Mouse (Mus musculus): ENCODE results near the gene Lzts3. TPM values are rescaled to one million over a fixed set of nuclear protein-coding genes. Genes with fewer than 3 reads are reported as not detected.
A peak's percentile ranks its signal among the peaks of the same experiment; 100 is the strongest.

Lzts3 gene
- total and polyA plus RNA-seq, 3 experiments, result 4.9 to 5.8 (median 5.1) TPM

- intact Hi-C loops (cut with DNase I), result loop anchor here (5.0 kb wide), 1 partner anchor 35 kb away; the partner anchor contains the start of gene Mrps26
- no peaks in the 10 kb centered on the region for H3K36me3 ChIP-seq (ENCODE audit: control insufficient read depth, insufficient read depth, low read length)
- H3K27ac ChIP-seq, result no peak overlapping the region
- H3K4me1 ChIP-seq (ENCODE audit: control insufficient read depth, insufficient read depth, low read length), result no peaks in the 10 kb centered on the region; the same call in 1 of the 2 replicates
- TF ChIP-seq EP300 (IDR thresholded peaks at IDR 0.05; ENCODE audit: insufficient read depth, low read depth, low read length) (0 out of 2 replicates have a peak, but pooled peaks have one; percentile 28), POLR2A (IDR thresholded peaks at IDR 0.05; ENCODE audit: insufficient read depth, low read depth, low read length) (no peak), CTCF (IDR thresholded peaks at IDR 0.05) (peak; percentile 84)
- H3K79me2 ChIP-seq (replicated peaks; ENCODE audit: control insufficient read depth, insufficient read depth, low read length), result no peaks in the 10 kb centered on the region
- H3K27me3 ChIP-seq (ENCODE audit: control insufficient read depth, insufficient read depth, low read length), result no peaks in the 10 kb centered on the region
- no peak overlapping the region for H3K9ac ChIP-seq (ENCODE audit: low read depth, low read length)
- no peak for DNase-seq
- H3K4me3 ChIP-seq, result no peak overlapping the region
- WGBS, result 13% methylated on average over 1 of the region's 1 CpGs
Measured at GRCm38 (mm10) chr2:130597601-130598010, 45.0 kb downstream of the Lzts3 start.

GRCm38 (mm10) chr2:130595596-130595995 is 47.0 kb downstream of the Lzts3 start:
- TF ChIP-seq CTCF (IDR thresholded peaks at IDR 0.05) (no peak), POLR2A (IDR thresholded peaks at IDR 0.05; ENCODE audit: insufficient read depth, low read depth, low read length) (no peak), EP300 (IDR thresholded peaks at IDR 0.05; ENCODE audit: insufficient read depth, low read depth, low read length) (no peak)
- no peaks in the 10 kb centered on the region for H3K27me3 ChIP-seq (ENCODE audit: control insufficient read depth, insufficient read depth, low read length)
- WGBS, result 85% methylated on average over 1 of the region's 1 CpGs
- DNase-seq, result no peak
- no peak overlapping the region for H3K9ac ChIP-seq (ENCODE audit: low read depth, low read length)
- H3K27ac ChIP-seq, result no peak overlapping the region
- H3K4me1 ChIP-seq (ENCODE audit: control insufficient read depth, insufficient read depth, low read length), result no peaks in the 10 kb centered on the region; the same call in 1 of the 2 replicates
- intact Hi-C loops (cut with DNase I), result loop anchor here (5.0 kb wide), 1 partner anchor 33 kb away; the partner anchor contains the start of gene Mrps26
- no peaks in the 10 kb centered on the region for H3K79me2 ChIP-seq (replicated peaks; ENCODE audit: control insufficient read depth, insufficient read depth, low read length)
- H3K4me3 ChIP-seq, result no peak overlapping the region
- no peaks in the 10 kb centered on the region for H3K36me3 ChIP-seq (ENCODE audit: control insufficient read depth, insufficient read depth, low read length)

GRCm38 (mm10) chr2:130591016-130591415 is 51.6 kb downstream of the Lzts3 start:
- no peak overlapping the region for H3K27ac ChIP-seq
- no peak for DNase-seq
- intact Hi-C loops (cut with DNase I), result no loop called here

DNA sequence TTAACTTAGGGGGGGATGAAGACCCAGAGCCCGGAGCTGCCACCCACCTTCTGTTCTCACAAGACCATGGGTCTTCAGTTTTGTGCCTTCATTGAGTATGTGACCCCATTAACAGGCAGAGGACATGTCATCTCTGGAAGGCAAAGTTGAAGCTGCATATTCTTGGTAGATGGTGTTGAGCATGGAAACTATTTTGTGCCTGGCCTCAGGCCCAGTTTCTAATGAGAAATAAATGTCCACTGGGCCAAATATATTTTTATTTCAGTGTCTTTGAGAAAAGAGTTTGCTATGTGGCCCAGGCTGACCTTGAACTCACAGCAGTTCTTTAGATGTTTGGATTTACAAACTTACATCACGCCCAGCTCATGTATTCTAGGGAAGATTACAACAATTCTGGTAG is 52.8 kb downstream of the Lzts3 start:
- Histone ChIP-seq H3K36me3 (ENCODE audit: control insufficient read depth, insufficient read depth, low read length) (no peaks in the 10 kb centered on the region), H3K27ac (peak overlapping the region; percentile 54), H3K27me3 (ENCODE audit: control insufficient read depth, insufficient read depth, low read length) (no peaks in the 10 kb centered on the region), H3K4me1 (ENCODE audit: control insufficient read depth, insufficient read depth, low read length) (peaks cover 2% of the 10 kb centered on the region; the same call in 1 of the 2 replicates), H3K9ac (ENCODE audit: low read depth, low read length) (no peak overlapping the region), H3K4me3 (no peak overlapping the region), H3K79me2 (replicated peaks; ENCODE audit: control insufficient read depth, insufficient read depth, low read length) (no peaks in the 10 kb centered on the region)
- TF ChIP-seq POLR2A (IDR thresholded peaks at IDR 0.05; ENCODE audit: insufficient read depth, low read depth, low read length), result no peak
- TF ChIP-seq CTCF (IDR thresholded peaks at IDR 0.05), result no peak
- no peak for DNase-seq
- intact Hi-C loops (cut with DNase I), result no loop called here
- WGBS, result 74% methylated on average over 2 of the region's 2 CpGs

More at GRCm38 (mm10) chr2:130591016-130591415, 51.6 kb downstream of the Lzts3 start:
- peaks cover 2% of the 10 kb centered on the region; the same call in 1 of the 2 replicates for H3K4me1 ChIP-seq (ENCODE audit: control insufficient read depth, insufficient read depth, low read length)
- TF ChIP-seq EP300 (IDR thresholded peaks at IDR 0.05; ENCODE audit: insufficient read depth, low read depth, low read length) (no peak), POLR2A (IDR thresholded peaks at IDR 0.05; ENCODE audit: insufficient read depth, low read depth, low read length) (no peak), CTCF (IDR thresholded peaks at IDR 0.05) (no peak)
- H3K36me3 ChIP-seq (ENCODE audit: control insufficient read depth, insufficient read depth, low read length), result no peaks in the 10 kb centered on the region
- no peaks in the 10 kb centered on the region for H3K79me2 ChIP-seq (replicated peaks; ENCODE audit: control insufficient read depth, insufficient read depth, low read length)
- H3K9ac ChIP-seq (ENCODE audit: low read depth, low read length), result no peak overlapping the region
- H3K4me3 ChIP-seq, result no peak overlapping the region
- H3K27me3 ChIP-seq (ENCODE audit: control insufficient read depth, insufficient read depth, low read length), result no peaks in the 10 kb centered on the region
- WGBS, result 88% methylated on average over 2 of the region's 2 CpGs

DNA sequence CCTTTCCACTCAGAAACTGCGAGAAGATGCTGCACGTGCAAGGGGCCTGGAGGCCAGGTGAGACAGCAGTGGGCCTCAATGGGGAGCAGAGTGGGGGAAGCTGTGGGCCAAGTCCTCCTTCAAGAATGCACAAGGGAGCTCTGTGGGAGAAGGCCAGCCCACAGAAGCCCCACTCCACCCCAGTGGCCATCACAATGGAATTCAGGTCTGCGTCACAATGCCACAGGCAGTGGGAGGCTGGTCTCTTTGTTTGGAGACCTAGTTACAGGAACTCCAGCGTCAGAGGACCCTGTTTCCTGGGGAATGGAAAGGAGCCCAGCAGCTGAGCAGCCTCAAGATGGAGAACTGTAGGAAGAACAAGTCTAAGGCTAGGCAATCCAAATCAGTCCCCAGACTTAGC is 53.4 kb downstream of the Lzts3 start:
- Histone ChIP-seq H3K4me1 (ENCODE audit: control insufficient read depth, insufficient read depth, low read length) (peaks cover 2% of the 10 kb centered on the region; the same call in 1 of the 2 replicates), H3K9ac (ENCODE audit: low read depth, low read length) (no peak overlapping the region), H3K27me3 (ENCODE audit: control insufficient read depth, insufficient read depth, low read length) (no peaks in the 10 kb centered on the region), H3K79me2 (replicated peaks; ENCODE audit: control insufficient read depth, insufficient read depth, low read length) (no peaks in the 10 kb centered on the region), H3K4me3 (no peak overlapping the region), H3K36me3 (ENCODE audit: control insufficient read depth, insufficient read depth, low read length) (no peaks in the 10 kb centered on the region), H3K27ac (peak overlapping the region; percentile 54)
- intact Hi-C loops (cut with DNase I), result no loop called here
- 71% methylated on average over 4 of the region's 4 CpGs for WGBS
- TF ChIP-seq POLR2A (IDR thresholded peaks at IDR 0.05; ENCODE audit: insufficient read depth, low read depth, low read length), result no peak
- TF ChIP-seq EP300 (IDR thresholded peaks at IDR 0.05; ENCODE audit: insufficient read depth, low read depth, low read length), result no peak
- no peak for TF ChIP-seq CTCF (IDR thresholded peaks at IDR 0.05)
- no peak for DNase-seq

GRCm38 (mm10) chr2:130588373-130588772 is 54.2 kb downstream of the Lzts3 start:
- Histone ChIP-seq H3K4me3 (no peak overlapping the region), H3K9ac (ENCODE audit: low read depth, low read length) (no peak overlapping the region), H3K79me2 (replicated peaks; ENCODE audit: control insufficient read depth, insufficient read depth, low read length) (no peaks in the 10 kb centered on the region), H3K27me3 (ENCODE audit: control insufficient read depth, insufficient read depth, low read length) (no peaks in the 10 kb centered on the region), H3K27ac (no peak overlapping the region), H3K4me1 (ENCODE audit: control insufficient read depth, insufficient read depth, low read length) (peaks cover 2% of the 10 kb centered on the region; the same call in 1 of the 2 replicates), H3K36me3 (ENCODE audit: control insufficient read depth, insufficient read depth, low read length) (no peaks in the 10 kb centered on the region)
- TF ChIP-seq POLR2A (IDR thresholded peaks at IDR 0.05; ENCODE audit: insufficient read depth, low read depth, low read length), result no peak
- no peak for DNase-seq
- intact Hi-C loops (cut with DNase I), result no loop called here
- WGBS, result 50% methylated on average over 2 of the region's 2 CpGs
